Comparison of ENCODE assay signal across 18 mouse cellular contexts in genomic region chr10:117472568-117472930, GRCm38 (mm10).
A peak's percentile ranks its signal among the peaks of the same experiment; 100 is the strongest.
DNase-seq lines count a peak whose midpoint lies in the region; ATAC-seq lines count a peak whose summit lies in the region.
"Had no signal": no experiment of that assay in that cellular context is flagged by ENCODE, and none has a peak within 500 bp of the region (broad histone marks: within the 10 kb centered on the region; RNA-seq: fewer than 3 reads in every experiment).

No protein-coding gene starts in this region.

- no peaks in the 10 kb centered on the region for H3K36me3 ChIP-seq in kidney, embryonic 14.5 days (ENCODE audit: control insufficient read depth, insufficient read depth, low read length)
- H3K36me3 ChIP-seq in limb, embryonic 10.5 days: no peaks in the 10 kb centered on the region
- H3K36me3 ChIP-seq: embryonic facial prominence, embryonic 10.5 days; heart, embryonic 10.5 days; hindbrain, embryonic 13.5 days had no signal

- H3K9ac ChIP-seq in kidney, embryonic 14.5 days (ENCODE audit: low read depth, low read length): no peak overlapping the region
- H3K9ac ChIP-seq: forebrain, embryonic 13.5 days; forebrain, postnatal 0 days; hindbrain, embryonic 13.5 days had no signal

- H3K27ac ChIP-seq in kidney, embryonic 14.5 days (ENCODE audit: low read depth, low read length): peak overlapping the region; percentile 20; the same call in 1 of the 2 replicates
- peak overlapping the region; percentile 73 for H3K27ac ChIP-seq in limb, embryonic 10.5 days
- H3K27ac ChIP-seq: embryonic facial prominence, embryonic 10.5 days; forebrain, embryonic 13.5 days; hindbrain, embryonic 13.5 days had no signal

- no peaks in the 10 kb centered on the region for H3K27me3 ChIP-seq in kidney, embryonic 14.5 days (ENCODE audit: control insufficient read depth, insufficient read depth, low read length)
- H3K27me3 ChIP-seq in limb, embryonic 10.5 days (ENCODE audit: low read depth, poor library complexity, severe bottlenecking): no peaks in the 10 kb centered on the region
- H3K27me3 ChIP-seq: forebrain, embryonic 13.5 days; hindbrain, embryonic 13.5 days had no signal

- H3K9me3 ChIP-seq in kidney, embryonic 14.5 days (ENCODE audit: control insufficient read depth, low read length): peaks cover 9% of the 10 kb centered on the region
- no peaks in the 10 kb centered on the region for H3K9me3 ChIP-seq in limb, embryonic 10.5 days (replicated peaks)
- H3K9me3 ChIP-seq: heart, embryonic 10.5 days; hindbrain, embryonic 13.5 days had no signal

- no peak for DNase-seq in kidney, adult 9 months
- peak; percentile 3 for DNase-seq in kidney, postnatal 10 days
- DNase-seq in kidney, adult 8-10 months: no peak
- no peak for DNase-seq in limb, embryonic 10.5 days (ENCODE audit: low spot score)
- no peak for DNase-seq in thymus, postnatal 25 days
- DNase-seq: adrenal gland, adult 8-10 months; adrenal gland, postnatal 36 days; cerebellum, adult 2 months; cerebellum, postnatal 10 days; forebrain, postnatal 0 days; gastrocnemius, postnatal 36 days; heart, adult 18-20 months; heart, postnatal 14 days had no signal

- WGBS in kidney, embryonic 14.5 days: 77% methylated on average over 4 of the region's 4 CpGs
- WGBS in limb, embryonic 10.5 days: 85% methylated on average over 4 of the region's 4 CpGs

- no peak overlapping the region for H3K4me2 ChIP-seq in kidney, embryonic 14.5 days (replicated peaks; ENCODE audit: low read depth, low read length)
- H3K4me2 ChIP-seq: forebrain, embryonic 13.5 days; hindbrain, embryonic 13.5 days had no signal

- no peak for ATAC-seq in kidney, embryonic 14.5 days (ENCODE audit: low FRiP score, low TSS enrichment)
- ATAC-seq: forebrain, embryonic 13.5 days; forebrain, postnatal 0 days had no signal

- H3K4me1 ChIP-seq in kidney, embryonic 14.5 days (ENCODE audit: control insufficient read depth, insufficient read depth, low read length): peaks cover 20% of the 10 kb centered on the region
- peaks cover 19% of the 10 kb centered on the region for H3K4me1 ChIP-seq in limb, embryonic 10.5 days
- H3K4me1 ChIP-seq: hindbrain, embryonic 13.5 days had no signal

- H3K4me3 ChIP-seq in kidney, embryonic 14.5 days (ENCODE audit: low read length): no peak overlapping the region
- H3K4me3 ChIP-seq in limb, embryonic 10.5 days: no peak overlapping the region
- H3K4me3 ChIP-seq: embryonic facial prominence, embryonic 10.5 days; forebrain, embryonic 13.5 days; heart, embryonic 10.5 days; hindbrain, embryonic 13.5 days had no signal
